Mouse (Mus musculus) embryonic facial prominence, embryonic 14.5 days (tissue): ENCODE data around the gene Agrn. TPM values are rescaled to one million over a fixed set of nuclear protein-coding genes. Genes with fewer than 3 reads are reported as not detected.

ENCODE experiments used
- ATAC-seq: fragments of 200-750 bp; cut with Nextera tagmentation; 2 replicates; pipeline ENCODE4 v1.8.0; 2017; ENCODE audit warnings: low read depth, moderate number of reproducible peaks, moderate TSS enrichment
- DNase-seq: peaks from one replicate; pipeline ENCODE4 v3.0.0-alpha.2; 2015; ENCODE audit warnings: low spot score
- H3K27ac ChIP-seq: fragments of 300-500 bp; sonication (generic); replicated peaks from 2 replicates; pipeline ENCODE4 v1.5.1; 2014; ENCODE audit warnings: low read depth, mild to moderate bottlenecking, low read length, moderate library complexity
- H3K27me3 ChIP-seq: fragments of 300-500 bp; sonication (generic); replicated peaks from 2 replicates; pipeline ENCODE4 v1.6.1; 2014; ENCODE audit warnings: low read length; ENCODE audit not compliant: control insufficient read depth, insufficient read depth
- H3K36me3 ChIP-seq: fragments of 300-500 bp; sonication (generic); 2 replicates; pipeline ENCODE4 v1.6.1; 2014; ENCODE audit warnings: low read length, mixed read lengths; ENCODE audit not compliant: control insufficient read depth, insufficient read depth
- H3K4me1 ChIP-seq: fragments of 300-500 bp; sonication (generic); 2 replicates; pipeline ENCODE4 v1.6.1; 2014; ENCODE audit warnings: antibody characterized with exemption, low read length; ENCODE audit not compliant: control insufficient read depth, insufficient read depth
- H3K4me2 ChIP-seq: fragments of 300-500 bp; sonication (generic); 2 replicates; pipeline ENCODE4 v1.6.1; 2014; ENCODE audit warnings: low read depth, mild to moderate bottlenecking, low read length, moderate library complexity, mixed read lengths
- H3K4me3 ChIP-seq: fragments of 300-500 bp; sonication (generic); 2 replicates; pipeline ENCODE4 v1.5.1; 2014; ENCODE audit warnings: low read depth, mild to moderate bottlenecking, low read length
- H3K9ac ChIP-seq: fragments of 300-500 bp; sonication (generic); 2 replicates; pipeline ENCODE4 v1.6.1; 2014; ENCODE audit warnings: low read depth, mild to moderate bottlenecking, low read length, moderate library complexity, mixed read lengths
- H3K9me3 ChIP-seq: fragments of 300-500 bp; sonication (generic); 2 replicates; pipeline ENCODE4 v1.6.1; 2016; ENCODE audit warnings: low read length; ENCODE audit not compliant: control insufficient read depth
- WGBS: fragments of 180-500 bp; shearing (Covaris S2); extraction: QIAGEN DNeasy Blood & Tissue Kit; methylation state at CpG from one replicate; pipeline ENCODE4 v1.1.7; 2014; 5-methylcytosine and 5-hydroxymethylcytosine counted together
- polyA plus RNA-seq: library from polyadenylated mRNA; unstranded; fragments of >200 nt; fragmentation: Nextera tagmentation; extraction: Ambion mirVana; gene quantifications from 2 replicates; pipeline ENCODE4 v1.2.1, GENCODE M21; 2014

The Agrn gene
- polyA plus RNA-seq, 1 experiment from 2014 or later = 68.4 TPM

DNA sequence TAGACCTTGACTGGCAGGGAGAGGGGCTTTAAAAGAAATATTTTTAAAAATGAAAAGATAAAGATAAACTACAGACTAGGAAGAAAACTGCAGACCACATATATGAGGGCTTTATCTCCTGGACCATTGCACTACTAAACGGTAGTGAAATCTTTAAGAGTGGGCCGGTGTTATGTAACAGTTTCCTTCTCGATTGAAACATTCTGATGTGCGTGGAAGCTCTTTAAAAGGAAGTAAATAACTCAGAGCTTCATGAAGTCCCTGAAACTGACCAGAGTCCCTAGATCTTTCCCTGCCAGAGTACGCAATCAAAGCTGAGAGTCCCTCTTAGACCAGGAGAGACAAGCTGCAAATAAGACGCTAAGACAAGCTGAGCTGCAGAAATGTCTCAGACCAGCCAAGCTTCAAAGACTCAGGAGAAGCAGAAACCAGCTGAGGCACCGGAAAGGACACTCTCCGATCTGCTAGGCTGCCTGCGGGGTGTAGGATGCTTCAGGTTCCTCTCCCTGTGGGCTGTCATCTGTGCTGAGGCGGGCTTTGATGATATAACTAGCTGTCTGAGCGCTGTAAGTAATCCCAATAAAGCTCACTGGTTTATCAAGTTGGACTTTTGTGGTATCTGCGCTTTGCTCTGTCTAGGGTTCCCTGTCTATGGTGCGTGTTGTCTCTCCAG, 12.8 kb upstream of the Agrn start:
- no peaks in the 10 kb centered on the region for H3K4me1 ChIP-seq
- peaks cover 1% of the 10 kb centered on the region; the same call in 1 of the 2 replicates for H3K27me3 ChIP-seq
- H3K36me3 ChIP-seq = no peaks in the 10 kb centered on the region
- no peak overlapping the region for H3K4me2 ChIP-seq
- ATAC-seq = no peak
- no peak for DNase-seq
- no peak overlapping the region for H3K4me3 ChIP-seq
- no peak overlapping the region for H3K9ac ChIP-seq
- whole genome bisulfite sequencing = 68% methylated on average over 13 of the region's 13 CpGs
- H3K9me3 ChIP-seq = no peaks in the 10 kb centered on the region
- no peak overlapping the region for H3K27ac ChIP-seq

- peaks cover 12% of the 10 kb centered on the region for H3K27me3 ChIP-seq
- ATAC-seq = no peak
- H3K9ac ChIP-seq = no peak overlapping the region
- 0 out of 2 replicates have a peak, but pooled peaks cover 6% of the 10 kb centered on the region for H3K4me1 ChIP-seq
- 88% methylated on average over 4 of the region's 4 CpGs for WGBS
- no peaks in the 10 kb centered on the region for H3K36me3 ChIP-seq
- H3K4me2 ChIP-seq = no peak overlapping the region
- DNase-seq = no peak
- no peak overlapping the region for H3K27ac ChIP-seq
- no peak overlapping the region for H3K4me3 ChIP-seq
- H3K9me3 ChIP-seq = no peaks in the 10 kb centered on the region
These were observed 11.6 kb upstream of the Agrn start for GRCm38 (mm10) chr4:156208872-156209271.

DNA sequence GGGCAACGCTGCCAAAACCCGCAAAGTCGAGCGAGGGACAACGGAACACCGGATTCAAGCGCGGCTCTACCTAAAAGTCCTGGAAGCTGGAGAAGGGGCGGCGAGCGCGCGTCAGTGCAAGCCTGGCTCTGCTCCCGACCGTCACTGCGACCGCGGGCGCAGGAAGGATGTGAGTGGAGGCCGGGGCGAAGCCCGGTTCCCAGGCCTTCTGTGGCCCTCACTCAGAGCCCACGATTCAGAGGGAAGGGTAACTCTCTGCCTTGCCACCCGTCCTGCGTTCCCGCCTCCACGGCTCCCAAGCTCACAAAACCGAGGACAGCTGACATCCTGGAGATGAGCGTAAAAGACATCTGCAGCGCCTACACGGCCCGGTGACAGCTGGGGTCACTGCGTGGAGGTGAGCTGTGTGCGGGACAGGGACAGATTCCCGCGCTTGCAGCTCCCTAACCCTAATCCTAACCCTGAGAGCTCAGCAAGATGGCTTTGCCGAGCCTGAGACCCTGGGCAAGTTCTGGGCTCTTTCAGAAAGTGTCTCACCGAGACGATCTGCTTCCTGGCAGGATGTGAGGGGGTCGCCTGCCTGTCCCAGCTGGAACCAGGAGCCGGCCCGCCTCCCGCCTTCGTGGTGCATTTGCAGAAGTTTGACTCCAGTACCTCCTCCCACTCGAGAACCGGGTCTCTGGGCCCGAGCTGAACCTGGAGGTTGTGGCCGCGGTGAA, 6.3 kb upstream of the Agrn start:
- WGBS = under 1% methylated on average over 39 of the region's 49 CpGs
- Histone ChIP-seq H3K9me3 (no peaks in the 10 kb centered on the region), H3K9ac (peak overlapping the region; percentile 65), H3K27ac (no peak overlapping the region; the same call in 1 of the 2 replicates), H3K36me3 (no peaks in the 10 kb centered on the region), H3K4me3 (peak overlapping the region; percentile 62), H3K4me1 (0 out of 2 replicates have a peak, but pooled peaks cover 6% of the 10 kb centered on the region), H3K27me3 (peaks cover 16% of the 10 kb centered on the region), H3K4me2 (peak overlapping the region; percentile 98)
- ATAC-seq (peak; percentile 69), DNase-seq (no peak)

- H3K27me3 ChIP-seq = peaks cover 16% of the 10 kb centered on the region
- H3K9me3 ChIP-seq = no peaks in the 10 kb centered on the region
- peak within 1 kb of the TSS; percentile 65 for H3K9ac ChIP-seq
- H3K4me1 ChIP-seq = 0 out of 2 replicates have a peak, but pooled peaks cover 6% of the 10 kb centered on the region
- ATAC-seq (peak; percentile 88), DNase-seq (peak; percentile 88)
- peak within 1 kb of the TSS; percentile 62 for H3K4me3 ChIP-seq
- no peak within 1 kb of the TSS; the same call in 1 of the 2 replicates for H3K27ac ChIP-seq
- no peaks in the 10 kb centered on the region for H3K36me3 ChIP-seq
- WGBS = 0% methylated on average over 22 of the region's 39 CpGs
- peak within 1 kb of the TSS; percentile 98 for H3K4me2 ChIP-seq
These were observed 5.7 kb upstream of the Agrn start, which contains the start of gene AW011738 for GRCm38 (mm10) chr4:156203001-156203412. Gene AW011738 (plus strand): TSS chr4:156203304.

GRCm38 (mm10) chr4:156202462-156202893, 5.2 kb upstream of the Agrn start:
- no peak for ATAC-seq
- WGBS = 46% methylated on average over 12 of the region's 12 CpGs
- 0 out of 2 replicates have a peak, but pooled peaks cover 6% of the 10 kb centered on the region for H3K4me1 ChIP-seq
- H3K27ac ChIP-seq = no peak overlapping the region
- peak overlapping the region; percentile 62 for H3K4me3 ChIP-seq
- H3K4me2 ChIP-seq = peak overlapping the region; percentile 98
- H3K9ac ChIP-seq = no peak overlapping the region
- peaks cover 16% of the 10 kb centered on the region for H3K27me3 ChIP-seq
- no peak for DNase-seq
- H3K9me3 ChIP-seq = no peaks in the 10 kb centered on the region
- H3K36me3 ChIP-seq = no peaks in the 10 kb centered on the region

- no peak within 1 kb of the TSS for H3K9ac ChIP-seq
- H3K27ac ChIP-seq = no peak within 1 kb of the TSS
- ATAC-seq (no peak), DNase-seq (peak; percentile 34)
- no peaks in the 10 kb centered on the region for H3K36me3 ChIP-seq
- peaks cover 16% of the 10 kb centered on the region for H3K27me3 ChIP-seq
- no peaks in the 10 kb centered on the region for H3K9me3 ChIP-seq
- peaks cover 10% of the 10 kb centered on the region; the same call in 1 of the 2 replicates for H3K4me1 ChIP-seq
- WGBS = 54% methylated on average over 10 of the region's 10 CpGs
- no peak within 1 kb of the TSS for H3K4me3 ChIP-seq
- H3K4me2 ChIP-seq = 0 out of 2 replicates have a peak within 1 kb of the TSS, but pooled peaks have one; percentile 10
These were observed 3.6 kb upstream of the Agrn start, which contains the start of gene Isg15 for GRCm38 (mm10) chr4:156200623-156201475. Gene Isg15 (minus strand): TSS chr4:156200818.

DNA sequence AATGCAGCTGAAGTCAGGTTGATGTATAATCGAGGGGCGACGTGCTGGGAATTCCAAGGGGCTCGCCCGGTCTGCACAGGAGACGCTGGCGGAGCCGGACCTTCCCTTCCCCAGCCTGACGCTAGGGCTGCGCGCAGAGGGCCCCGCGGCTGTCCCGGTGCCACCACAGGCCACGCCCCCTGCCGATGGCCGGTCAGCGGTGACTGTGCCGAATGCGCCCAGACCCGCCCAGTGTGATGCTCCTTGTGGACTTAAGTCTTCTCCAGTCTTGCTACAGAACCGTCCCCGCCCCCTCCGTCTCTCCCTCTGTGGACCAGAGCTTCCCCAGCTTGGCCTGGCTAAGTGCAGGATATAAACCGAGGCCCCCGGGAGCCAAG, 529 bp upstream of the Agrn start:
- under 1% methylated on average over 7 of the region's 26 CpGs for WGBS
- H3K4me1 ChIP-seq = peaks cover 20% of the 10 kb centered on the region
- H3K36me3 ChIP-seq = peaks cover 16% of the 10 kb centered on the region
- peak overlapping the region; percentile 87 for H3K4me3 ChIP-seq
- H3K9me3 ChIP-seq = no peaks in the 10 kb centered on the region
- H3K9ac ChIP-seq = peak overlapping the region; percentile 70
- H3K27me3 ChIP-seq = no peaks in the 10 kb centered on the region; the same call in 1 of the 2 replicates
- peak; percentile 90 for ATAC-seq
- H3K27ac ChIP-seq = peak overlapping the region; percentile 90
- H3K4me2 ChIP-seq = peak overlapping the region; percentile 98
- DNase-seq = peak; percentile 92
